Mouse (Mus musculus) ES-Bruce4 (cell line): ENCODE results near the gene Oxct2b. TPM values are rescaled to one million over a fixed set of nuclear protein-coding genes. Genes with fewer than 3 reads are reported as not detected.

Experiments used
- H3K27ac ChIP-seq: 2 replicates; pipeline ENCODE4 v1.5.1; 2012; ENCODE audit warnings: low read length, inconsistent platforms; ENCODE audit not compliant: insufficient read depth
- H3K27me3 ChIP-seq: 2 replicates; pipeline ENCODE4 v1.6.1; 2012; ENCODE audit warnings: mild to moderate bottlenecking, low read length, inconsistent platforms; ENCODE audit not compliant: control insufficient read depth, poor library complexity, insufficient read depth, severe bottlenecking
- H3K36me3 ChIP-seq: 2 replicates; pipeline ENCODE4 v1.6.1; 2012; ENCODE audit warnings: inconsistent platforms, mild to moderate bottlenecking, low read length, moderate library complexity; ENCODE audit not compliant: control insufficient read depth, poor library complexity, insufficient read depth, severe bottlenecking
- H3K4me1 ChIP-seq: one replicate; pipeline ENCODE4 v1.8.1; 2011; ENCODE audit warnings: low read length; ENCODE audit not compliant: control insufficient read depth, insufficient read depth
- H3K4me3 ChIP-seq: 2 replicates; pipeline ENCODE4 v1.5.1; 2011; ENCODE audit warnings: low read depth, mild to moderate bottlenecking, low read length
- H3K9ac ChIP-seq: 2 replicates; pipeline ENCODE4 v1.6.1; 2012; ENCODE audit warnings: low read depth, mild to moderate bottlenecking, inconsistent platforms; ENCODE audit not compliant: poor library complexity, severe bottlenecking
- H3K9me3 ChIP-seq: replicated peaks from 2 replicates; pipeline ENCODE4 v1.6.1; 2012; ENCODE audit warnings: mild to moderate bottlenecking, low read length, inconsistent platforms; ENCODE audit not compliant: control insufficient read depth, poor library complexity, insufficient read depth, severe bottlenecking
- CTCF ChIP-seq: IDR thresholded peaks from one replicate; pipeline ENCODE4 v1.8.1; 2011; ENCODE audit warnings: low read depth, low read length
- EP300 ChIP-seq: IDR thresholded peaks from 2 replicates; pipeline ENCODE4 v1.6.1; 2011; ENCODE audit warnings: low read depth, low read length; ENCODE audit not compliant: insufficient read depth
- POLR2A ChIP-seq: IDR thresholded peaks from one replicate; pipeline ENCODE4 v1.8.1; 2011; ENCODE audit warnings: low read length; ENCODE audit not compliant: insufficient read depth
- polyA plus RNA-seq: library from polyadenylated mRNA; stranded (reverse); fragments of >200 nt; gene quantifications from 2 replicates; pipeline ENCODE4 v1.2.4, GENCODE M21; 2011; ENCODE audit warnings: low read depth; ENCODE audit not compliant: missing spikeins, insufficient read depth, insufficient read length

Oxct2b gene
- polyA plus RNA-seq, 1 experiment, result 1.2 TPM

- no peaks in the 10 kb centered on the region; the same call in 1 of the 2 replicates for H3K9me3 ChIP-seq
- no peaks in the 10 kb centered on the region for H3K27me3 ChIP-seq
- no peak overlapping the region for H3K27ac ChIP-seq
- no peaks in the 10 kb centered on the region for H3K36me3 ChIP-seq
- no peak overlapping the region for H3K4me3 ChIP-seq
- no peak overlapping the region for H3K9ac ChIP-seq
- H3K4me1 ChIP-seq, result no peaks in the 10 kb centered on the region
- TF ChIP-seq CTCF (peak; percentile 96), POLR2A (no peak)
These were observed 33.5 kb upstream of the Oxct2b start for GRCm38 (mm10) chr4:123082283-123083163.

- no peak overlapping the region for H3K9ac ChIP-seq
These were observed 32.7 kb upstream of the Oxct2b start for GRCm38 (mm10) chr4:123083323-123083902.

GRCm38 (mm10) chr4:123085290-123085689 is 30.8 kb upstream of the Oxct2b start:
- Histone ChIP-seq H3K4me3 (no peak overlapping the region), H3K4me1 (no peaks in the 10 kb centered on the region), H3K9me3 (no peaks in the 10 kb centered on the region; the same call in 1 of the 2 replicates), H3K27ac (no peak overlapping the region), H3K9ac (no peak overlapping the region), H3K27me3 (no peaks in the 10 kb centered on the region), H3K36me3 (no peaks in the 10 kb centered on the region)
- TF ChIP-seq POLR2A (no peak), CTCF (no peak), EP300 (no peak)

More at GRCm38 (mm10) chr4:123083323-123083902, 32.7 kb upstream of the Oxct2b start:
- no peak overlapping the region for H3K4me3 ChIP-seq
- H3K36me3 ChIP-seq, result no peaks in the 10 kb centered on the region
- TF ChIP-seq CTCF (no peak), POLR2A (no peak), EP300 (no peak)
- no peak overlapping the region for H3K27ac ChIP-seq
- H3K27me3 ChIP-seq, result no peaks in the 10 kb centered on the region
- no peaks in the 10 kb centered on the region for H3K4me1 ChIP-seq
- no peaks in the 10 kb centered on the region; the same call in 1 of the 2 replicates for H3K9me3 ChIP-seq

- no peaks in the 10 kb centered on the region for H3K27me3 ChIP-seq
- H3K4me1 ChIP-seq, result no peaks in the 10 kb centered on the region
- H3K4me3 ChIP-seq, result no peak overlapping the region
- no peaks in the 10 kb centered on the region; the same call in 1 of the 2 replicates for H3K9me3 ChIP-seq
- H3K27ac ChIP-seq, result no peak overlapping the region
- no peak for TF ChIP-seq EP300
- no peak for TF ChIP-seq POLR2A
- no peak for TF ChIP-seq CTCF
- H3K9ac ChIP-seq, result no peak overlapping the region
- no peaks in the 10 kb centered on the region for H3K36me3 ChIP-seq
These were observed 29.7 kb upstream of the Oxct2b start for GRCm38 (mm10) chr4:123086381-123086780.

GRCm38 (mm10) chr4:123092621-123093020 is 23.4 kb upstream of the Oxct2b start:
- Histone ChIP-seq H3K27me3 (no peaks in the 10 kb centered on the region), H3K27ac (peak overlapping the region; percentile 26; the same call in 1 of the 2 replicates), H3K4me1 (no peaks in the 10 kb centered on the region), H3K9me3 (no peaks in the 10 kb centered on the region), H3K36me3 (no peaks in the 10 kb centered on the region), H3K9ac (no peak overlapping the region), H3K4me3 (no peak overlapping the region)
- TF ChIP-seq CTCF, result no peak
- TF ChIP-seq POLR2A, result no peak
- TF ChIP-seq EP300, result no peak
